12 mouse cellular contexts compared by ENCODE assay signal in genomic region chr2:127523950-127524729, GRCm38 (mm10). TPM values are rescaled to one million over a fixed set of nuclear protein-coding genes. Genes with fewer than 3 reads are reported as not detected.
DNase-seq lines count a peak whose midpoint lies in the region; ATAC-seq and TF ChIP-seq lines count a peak whose summit lies in the region.
"Had no signal": no experiment of that assay in that cellular context is flagged by ENCODE, and none has a peak within 500 bp of the region (broad histone marks: within the 10 kb centered on the region; RNA-seq: fewer than 3 reads in every experiment).

No protein-coding gene starts in this region.

- peak overlapping the region; percentile 16; the same call in 1 of the 2 replicates for H3K27ac ChIP-seq in hindbrain, embryonic 10.5 days
- H3K27ac ChIP-seq in hindbrain, embryonic 12.5 days = no peak overlapping the region
- H3K27ac ChIP-seq in lung, postnatal 0 days (ENCODE audit: low read length) = no peak overlapping the region
- H3K27ac ChIP-seq in cerebellum, adult 2 months (ENCODE audit: insufficient read depth, low read length) = peak overlapping the region; percentile 31
- H3K27ac ChIP-seq: embryonic facial prominence, embryonic 13.5 days; liver, embryonic 14.5 days had no signal

- WGBS in hindbrain, embryonic 10.5 days = 70% methylated on average over 7 of the region's 7 CpGs
- 64% methylated on average over 7 of the region's 7 CpGs for WGBS in hindbrain, embryonic 12.5 days
- 37% methylated on average over 7 of the region's 7 CpGs for WGBS in lung, postnatal 0 days
- 24% methylated on average over 7 of the region's 7 CpGs for WGBS in cerebellum, adult 2 months

- H3K36me3 ChIP-seq in hindbrain, embryonic 10.5 days = no peaks in the 10 kb centered on the region
- H3K36me3 ChIP-seq in hindbrain, embryonic 12.5 days = no peaks in the 10 kb centered on the region
- H3K36me3 ChIP-seq in lung, postnatal 0 days (ENCODE audit: insufficient read depth, low read length) = no peaks in the 10 kb centered on the region
- H3K36me3 ChIP-seq: embryonic facial prominence, embryonic 13.5 days had no signal

- no peak for TF ChIP-seq CTCF in lung, postnatal 0 days (IDR thresholded peaks at IDR 0.05)
- TF ChIP-seq CTCF in cerebellum, adult 2 months (IDR thresholded peaks at IDR 0.05; ENCODE audit: borderline replicate concordance, insufficient read depth, low read depth, low read length) = no peak

- no peak overlapping the region for H3K9ac ChIP-seq in hindbrain, embryonic 12.5 days
- H3K9ac ChIP-seq in lung, postnatal 0 days (replicated peaks; ENCODE audit: low read depth) = no peak overlapping the region
- H3K9ac ChIP-seq: embryonic facial prominence, embryonic 13.5 days; liver, embryonic 14.5 days had no signal

- no peak for TF ChIP-seq EP300 in lung, postnatal 0 days (IDR thresholded peaks at IDR 0.05)

- no peak for TF ChIP-seq POLR2A in cerebellum, adult 2 months (IDR thresholded peaks at IDR 0.05; ENCODE audit: borderline replicate concordance, insufficient read depth, low read length)

- H3K4me2 ChIP-seq in hindbrain, embryonic 12.5 days (replicated peaks) = no peak overlapping the region
- H3K4me2 ChIP-seq in lung, postnatal 0 days (replicated peaks; ENCODE audit: low read depth, low read length) = no peak overlapping the region
- H3K4me2 ChIP-seq: embryonic facial prominence, embryonic 13.5 days had no signal

- ATAC-seq in hindbrain, embryonic 12.5 days (ENCODE audit: low FRiP score) = no peak
- no peak for ATAC-seq in lung, postnatal 0 days
- peak; percentile 58 for ATAC-seq in megakaryocyte, adult 5-6 weeks (ENCODE audit: poor library complexity, severe bottlenecking)

- no peak overlapping the region for H3K4me3 ChIP-seq in hindbrain, embryonic 10.5 days
- H3K4me3 ChIP-seq in hindbrain, embryonic 12.5 days = no peak overlapping the region
- no peak overlapping the region for H3K4me3 ChIP-seq in lung, postnatal 0 days (ENCODE audit: low read depth, low read length)
- no peak overlapping the region for H3K4me3 ChIP-seq in cerebellum, adult 2 months (replicated peaks; ENCODE audit: insufficient read depth, low read depth, low read length)
- H3K4me3 ChIP-seq: embryonic facial prominence, embryonic 13.5 days had no signal

- H3K4me1 ChIP-seq in hindbrain, embryonic 10.5 days (replicated peaks) = peaks cover 48% of the 10 kb centered on the region
- peaks cover 23% of the 10 kb centered on the region for H3K4me1 ChIP-seq in hindbrain, embryonic 12.5 days
- peaks cover 15% of the 10 kb centered on the region; the same call in 1 of the 2 replicates for H3K4me1 ChIP-seq in lung, postnatal 0 days (ENCODE audit: insufficient read depth, low read depth, low read length)
- peaks cover 40% of the 10 kb centered on the region for H3K4me1 ChIP-seq in cerebellum, adult 2 months (ENCODE audit: control insufficient read depth, insufficient read depth, low read length)

- H3K9me3 ChIP-seq in hindbrain, embryonic 10.5 days = no peaks in the 10 kb centered on the region
- H3K9me3 ChIP-seq in hindbrain, embryonic 12.5 days (replicated peaks) = no peaks in the 10 kb centered on the region
- no peaks in the 10 kb centered on the region for H3K9me3 ChIP-seq in lung, postnatal 0 days (ENCODE audit: low read length)
- H3K9me3 ChIP-seq: embryonic facial prominence, embryonic 13.5 days had no signal

- DNase-seq in hindbrain, embryonic 10.5 days (ENCODE audit: low spot score) = no peak
- peak; percentile 29 for DNase-seq in lung, postnatal 0 days (ENCODE audit: low spot score)
- DNase-seq in lung, postnatal 14 days = no peak
- DNase-seq in cerebellum, adult 2 months = peak; percentile 89 to 93
- no peak for DNase-seq in urinary bladder, adult 2 months (ENCODE audit: low spot score)
- no peak for DNase-seq in adrenal gland, postnatal 10 days

- H3K27me3 ChIP-seq in hindbrain, embryonic 10.5 days (ENCODE audit: insufficient read depth, poor library complexity, severe bottlenecking) = peaks cover 8% of the 10 kb centered on the region; the same call in 1 of the 2 replicates
- H3K27me3 ChIP-seq in hindbrain, embryonic 12.5 days = no peaks in the 10 kb centered on the region
- H3K27me3 ChIP-seq in lung, postnatal 0 days (replicated peaks; ENCODE audit: insufficient read depth, low read length) = no peaks in the 10 kb centered on the region
- no peaks in the 10 kb centered on the region for H3K27me3 ChIP-seq in cerebellum, adult 2 months (ENCODE audit: control insufficient read depth, insufficient read depth, low read length)

RNA-seq across cellular contexts. Expression of gene Kcnip3, which starts 2.2 kb away (rescaled TPM):
- 2.2 TPM in 2 replicates for polyA plus RNA-seq in hindbrain, embryonic 10.5 days (2016; fragmentation: Nextera tagmentation; extraction: Ambion mirVana)
- polyA plus RNA-seq in hindbrain, embryonic 12.5 days (2016; fragmentation: Nextera tagmentation; extraction: Ambion mirVana) = 1.4 and 3.5 TPM in 2 replicates
- 0.63 and 1.1 TPM in 2 replicates for polyA plus RNA-seq in lung, postnatal 0 days (2015; fragmentation: Nextera tagmentation; extraction: Ambion mirVana)
- polyA plus RNA-seq in cerebellum, adult 2 months (2012; rRNA removed) = 81.6 and 83.9 TPM in 2 replicates
- total RNA-seq in megakaryocyte, adult 5-6 weeks (2015) = 3.5 and 3.6 TPM in 2 replicates
- 0.62 and 2.2 TPM in 2 replicates for total RNA-seq in megakaryocyte, adult 5-6 weeks (2017)
- polyA plus RNA-seq in urinary bladder, adult 2 months (2012; rRNA removed) = 4.2 and 4.8 TPM in 2 replicates
- 1 to 10 TPM; 3.5 to 4.3 TPM for total RNA-seq in adrenal gland, postnatal 10 days (2021)
- total RNA-seq: neutrophil, adult 5-6 weeks had no signal

RNA-seq across cellular contexts. Expression of gene Prom2, which starts 17.1 kb away (rescaled TPM):
- polyA plus RNA-seq in hindbrain, embryonic 10.5 days (2016; fragmentation: Nextera tagmentation; extraction: Ambion mirVana) = 0.65 and 0.85 TPM in 2 replicates
- polyA plus RNA-seq in hindbrain, embryonic 12.5 days (2016; fragmentation: Nextera tagmentation; extraction: Ambion mirVana) = 0.42 and 0.77 TPM in 2 replicates
- polyA plus RNA-seq in lung, postnatal 0 days (2015; fragmentation: Nextera tagmentation; extraction: Ambion mirVana) = 0.40 and 0.53 TPM in 2 replicates
- polyA plus RNA-seq in cerebellum, adult 2 months (2012; rRNA removed) = 3.3 and 4.1 TPM in 2 replicates
- not detected in 2 replicates for total RNA-seq in megakaryocyte, adult 5-6 weeks (2015)
- total RNA-seq in megakaryocyte, adult 5-6 weeks (2017) = 0.12 TPM in 1 of 2 replicates, not detected in the other
- 112 and 118 TPM in 2 replicates for polyA plus RNA-seq in urinary bladder, adult 2 months (2012; rRNA removed)
- under 1 TPM; 0.09 to 0.12 TPM for total RNA-seq in adrenal gland, postnatal 10 days (2021)
- total RNA-seq: gastrocnemius, adult 8-10 months; neutrophil, adult 5-6 weeks had no signal
- polyA plus RNA-seq: liver, embryonic 14.5 days had no signal

Comparison
In these comparisons a context has a peak if more than half of its experiments do, and no peak if none do; other contexts are left out.
1. DNase-seq: peak in lung, postnatal 0 days (single experiment) and cerebellum, adult 2 months (2 of 2); none in hindbrain, embryonic 10.5 days (single experiment), lung, postnatal 14 days (single experiment), urinary bladder, adult 2 months (single experiment) and adrenal gland, postnatal 10 days (single experiment).
2. H3K27ac ChIP-seq: peak in hindbrain, embryonic 10.5 days (single experiment) and cerebellum, adult 2 months (single experiment); none in hindbrain, embryonic 12.5 days (single experiment) and lung, postnatal 0 days (single experiment).
3. RNA of gene Kcnip3, which starts 2.2 kb away (polyA plus RNA-seq): 81.6 to 83.9 TPM in cerebellum, adult 2 months; 4.2 to 4.8 TPM in urinary bladder, adult 2 months, 2.2 TPM in hindbrain, embryonic 10.5 days, 1.4 to 3.5 TPM in hindbrain, embryonic 12.5 days and 0.63 to 1.1 TPM in lung, postnatal 0 days; every median in the first group is over 10 times any median in the second.
4. RNA of gene Prom2, which starts 17.1 kb away (polyA plus RNA-seq): 112 to 118 TPM in urinary bladder, adult 2 months; 3.3 to 4.1 TPM in cerebellum, adult 2 months, 0.65 to 0.85 TPM in hindbrain, embryonic 10.5 days, 0.42 to 0.77 TPM in hindbrain, embryonic 12.5 days and 0.40 to 0.53 TPM in lung, postnatal 0 days; every median in the first group is over 10 times any median in the second.